Mouse (Mus musculus) bone marrow macrophage, adult 2 months (primary cell): Measurements from ENCODE around the gene Aars2.

Experiments used
- CTCF ChIP-seq: IDR thresholded peaks from 2 replicates; pipeline ENCODE4 v1.5.1; 2012; ENCODE audit warnings: low read depth, mild to moderate bottlenecking, low read length, moderate library complexity
- POLR2A ChIP-seq: IDR thresholded peaks from 2 replicates; pipeline ENCODE4 v1.6.1; 2012; ENCODE audit warnings: mild to moderate bottlenecking, low read depth, low read length, borderline replicate concordance

DNA sequence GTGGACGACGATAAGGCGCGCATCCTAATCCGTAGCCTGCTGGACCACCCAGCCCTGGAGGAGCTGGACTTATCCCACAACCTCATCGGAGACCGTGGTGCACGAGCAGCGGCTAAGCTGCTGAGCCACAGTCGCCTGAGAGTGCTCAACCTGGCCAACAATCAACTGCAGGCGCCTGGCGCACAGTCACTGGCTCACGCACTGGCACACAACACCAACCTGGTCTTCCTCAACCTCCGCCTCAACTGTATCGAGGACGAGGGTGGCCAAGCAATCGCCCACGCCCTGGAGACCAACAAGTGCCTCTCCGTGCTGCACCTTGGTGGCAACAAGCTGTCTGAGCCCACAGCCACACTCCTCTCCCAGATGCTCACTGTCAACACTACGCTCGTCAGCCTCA, 33.0 kb downstream of the Aars2 start:
- TF ChIP-seq POLR2A = no peak
- TF ChIP-seq CTCF = no peak
